Mouse (Mus musculus) left cerebral cortex, postnatal 36 days (tissue): ENCODE results near the gene Zbtb1. TPM values are rescaled to one million over a fixed set of nuclear protein-coding genes. Genes with fewer than 3 reads are reported as not detected.
A peak's percentile ranks its signal among the peaks of the same experiment; 100 is the strongest.

Source experiments
- DNase-seq, 2 experiments: peaks; one replicate each; pipeline ENCODE4 v3.0.0; 2021 to 2022; ENCODE audit warnings: low spot score in 2 of 2, mixed read lengths in 1 of 2
- intact Hi-C: fragments of 180-260 bp; cut with DNase I; formaldehyde crosslinking; loops from one replicate; pipeline ENCODE4 v1.15.1; 2025
- total RNA-seq, 2 experiments: library from RNA; stranded (reverse); gene quantifications; 2 replicates each; pipeline ENCODE4 v1.2.3; 2021

Gene Zbtb1
- total RNA-seq = 1 to 10 TPM; 4.6 to 6.6 TPM

DNA sequence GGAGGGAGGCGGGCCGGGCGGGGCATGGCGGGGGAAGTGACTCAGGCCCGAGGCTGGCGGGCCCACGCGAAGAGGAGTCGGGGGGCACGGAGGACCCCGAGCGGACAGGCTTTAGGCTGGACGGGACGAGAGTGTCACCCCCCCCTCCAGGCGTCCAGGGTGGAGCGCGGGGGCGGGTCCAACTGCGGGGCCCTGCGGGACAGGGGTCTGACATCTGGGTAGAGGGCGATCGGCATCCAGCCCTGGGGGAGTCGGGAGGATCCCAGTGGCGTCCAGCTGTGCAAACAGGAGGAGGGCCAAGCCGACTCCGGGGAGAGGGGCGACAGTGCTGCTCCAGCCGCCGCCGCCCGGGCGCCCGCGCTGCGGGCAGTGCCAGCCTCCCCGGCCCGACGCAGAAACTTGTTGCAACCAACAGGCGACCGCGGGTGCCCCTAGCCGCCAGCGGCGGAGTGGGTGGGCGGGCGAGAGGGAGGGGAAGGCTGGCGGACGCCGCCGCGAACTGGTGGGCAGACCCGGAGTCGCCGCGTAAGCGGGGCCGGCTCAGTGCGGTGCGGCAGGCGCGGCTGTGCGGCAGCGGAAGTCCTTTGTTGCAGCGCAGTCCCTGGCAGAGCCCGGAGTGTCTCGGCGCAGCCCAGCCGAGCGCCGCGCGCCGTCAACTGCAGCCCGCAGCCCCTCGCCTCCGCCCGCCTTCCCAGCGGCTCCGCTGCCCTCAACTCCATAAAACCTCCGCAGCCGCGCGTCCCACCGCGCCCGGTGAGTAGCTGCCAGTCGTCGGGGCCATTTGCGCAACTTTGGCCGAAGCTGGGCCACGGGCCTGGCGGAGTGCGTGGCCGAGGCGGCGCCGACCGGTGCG, at the start of gene Zbtb1:
Gene Zbtb1 (plus strand): TSS at position 289 of the 853 bp plus-strand sequence.
- DNase-seq = peak; percentile 83 to 88
- intact Hi-C loops = loop anchor here (1.0 to 10.0 kb wide), 5 partner anchors 33 to 1855 kb away; partner anchors contain the start of genes Gphn and Sptb

- DNase-seq = peak; percentile 63 to 75
- intact Hi-C loops = loop anchor here (5.0 kb wide), 1 partner anchor 38 kb away; no protein-coding TSS in a partner anchor
These were observed 45.2 kb upstream of the Zbtb1 start, which contains the start of gene Akap5 for GRCm38 (mm10) chr12:76324679-76325431. Gene Akap5 (plus strand): TSS chr12:76324891.

DNA sequence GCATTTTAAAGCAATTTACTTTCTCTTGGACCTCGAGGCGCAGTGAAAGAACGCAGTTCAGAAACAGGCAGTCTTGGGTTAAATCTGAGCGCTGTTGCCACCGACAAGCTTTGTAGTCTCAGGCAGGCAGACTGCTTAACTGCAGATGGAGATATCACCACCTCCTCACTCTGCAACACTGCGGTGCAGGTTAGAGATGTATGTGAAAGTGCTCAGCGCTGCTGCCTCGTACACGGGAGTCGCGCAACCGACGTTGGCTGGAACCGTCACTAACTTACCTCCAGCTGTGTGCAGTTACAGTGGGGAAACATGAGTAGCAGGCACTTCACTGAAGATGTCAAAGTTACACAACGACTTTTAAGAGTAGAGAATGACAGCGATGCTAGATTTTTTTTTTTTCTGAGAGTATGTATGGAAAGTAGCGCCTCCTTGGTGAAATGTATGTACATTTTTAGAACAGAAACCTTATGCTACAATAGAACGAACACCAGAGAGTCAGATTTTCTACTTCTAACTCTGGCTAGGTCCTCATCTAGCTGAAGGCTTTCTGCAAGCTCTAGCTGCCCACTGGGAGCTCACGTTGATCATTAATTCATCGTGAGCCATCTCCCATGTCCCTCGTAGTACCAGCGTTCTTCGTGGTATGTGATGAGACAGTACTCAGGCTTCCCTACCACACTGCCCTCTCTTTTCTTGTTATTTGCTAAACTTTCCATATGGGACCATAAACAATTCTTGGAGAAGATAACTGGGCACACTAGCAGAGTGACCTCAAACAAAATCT, 43.4 kb upstream of the Zbtb1 start:
- intact Hi-C loops = loop anchor here (5.0 kb wide), 1 partner anchor 39 kb away; no protein-coding TSS in a partner anchor
- DNase-seq = peak; percentile 70 to 78

GRCm38 (mm10) chr12:76328567-76329354, 41.3 kb upstream of the Zbtb1 start:
- intact Hi-C loops = loop anchor here (5.0 kb wide), 1 partner anchor 41 kb away; no protein-coding TSS in a partner anchor
- DNase-seq = no peak

- intact Hi-C loops = no loop called here
- DNase-seq = no peak
These were observed 36.4 kb upstream of the Zbtb1 start for GRCm38 (mm10) chr12:76333688-76334087.

GRCm38 (mm10) chr12:76335641-76336040, 34.4 kb upstream of the Zbtb1 start:
- intact Hi-C loops = loop anchor here (5.0 kb wide), 1 partner anchor 138 kb away; no protein-coding TSS in a partner anchor
- DNase-seq = no peak

- DNase-seq = no peak
- intact Hi-C loops = loop anchor here (5.0 kb wide), 1 partner anchor 139 kb away; no protein-coding TSS in a partner anchor
These were observed 33.7 kb upstream of the Zbtb1 start for GRCm38 (mm10) chr12:76336111-76336965.

DNA sequence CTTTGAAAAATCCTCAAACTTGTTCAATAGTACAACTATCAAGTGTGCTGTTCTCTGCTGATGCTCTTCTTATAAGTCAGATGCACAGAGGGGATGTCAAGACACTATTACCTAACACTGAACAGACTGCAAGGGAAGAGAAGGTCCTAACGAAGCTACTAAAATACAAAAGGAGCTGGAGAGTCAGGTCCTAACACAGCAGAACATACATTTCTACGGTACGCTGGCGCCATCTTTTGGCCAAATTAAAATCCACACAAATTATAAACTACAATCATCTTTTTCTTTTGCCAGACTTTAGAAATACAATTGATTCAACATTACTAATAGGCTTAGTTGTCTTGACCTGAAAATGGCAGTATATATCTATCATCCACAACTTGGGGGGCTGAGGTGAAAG, 29.0 kb upstream of the Zbtb1 start:
- DNase-seq = peak in 1 of 2 experiments; percentile 46
- intact Hi-C loops = loop anchor here (2.0 to 5.0 kb wide), 2 partner anchors 49 to 72 kb away; no protein-coding TSS in a partner anchor

- intact Hi-C loops = no loop called here
- DNase-seq = no peak
These were observed 24.2 kb upstream of the Zbtb1 start for GRCm38 (mm10) chr12:76345759-76346455.

GRCm38 (mm10) chr12:76349680-76350220, 20.3 kb upstream of the Zbtb1 start:
- no peak for DNase-seq
- intact Hi-C loops = no loop called here

DNA sequence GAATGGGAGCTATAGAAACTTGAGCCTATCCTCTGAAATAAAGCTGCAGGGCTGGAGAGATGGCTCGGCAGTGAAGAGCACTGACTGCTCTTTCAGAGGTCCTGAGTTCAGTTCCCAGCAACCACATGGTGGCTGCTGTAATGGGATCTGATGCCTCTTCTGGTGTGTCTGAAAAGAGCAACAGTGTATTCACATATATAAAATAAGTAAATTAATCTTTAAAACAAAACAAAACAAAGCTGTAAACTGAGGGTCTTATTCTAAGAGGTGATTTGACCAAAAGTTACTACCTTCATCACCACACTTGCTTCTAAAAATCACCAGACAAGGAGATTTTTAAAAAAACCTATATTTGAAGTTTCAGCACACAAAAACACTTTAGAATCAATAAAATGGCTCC, 9.2 kb upstream of the Zbtb1 start:
- DNase-seq = no peak
- intact Hi-C loops = loop anchor here (10.0 kb wide), 1 partner anchor 354 kb away; the partner anchor contains the start of gene Sptb

DNA sequence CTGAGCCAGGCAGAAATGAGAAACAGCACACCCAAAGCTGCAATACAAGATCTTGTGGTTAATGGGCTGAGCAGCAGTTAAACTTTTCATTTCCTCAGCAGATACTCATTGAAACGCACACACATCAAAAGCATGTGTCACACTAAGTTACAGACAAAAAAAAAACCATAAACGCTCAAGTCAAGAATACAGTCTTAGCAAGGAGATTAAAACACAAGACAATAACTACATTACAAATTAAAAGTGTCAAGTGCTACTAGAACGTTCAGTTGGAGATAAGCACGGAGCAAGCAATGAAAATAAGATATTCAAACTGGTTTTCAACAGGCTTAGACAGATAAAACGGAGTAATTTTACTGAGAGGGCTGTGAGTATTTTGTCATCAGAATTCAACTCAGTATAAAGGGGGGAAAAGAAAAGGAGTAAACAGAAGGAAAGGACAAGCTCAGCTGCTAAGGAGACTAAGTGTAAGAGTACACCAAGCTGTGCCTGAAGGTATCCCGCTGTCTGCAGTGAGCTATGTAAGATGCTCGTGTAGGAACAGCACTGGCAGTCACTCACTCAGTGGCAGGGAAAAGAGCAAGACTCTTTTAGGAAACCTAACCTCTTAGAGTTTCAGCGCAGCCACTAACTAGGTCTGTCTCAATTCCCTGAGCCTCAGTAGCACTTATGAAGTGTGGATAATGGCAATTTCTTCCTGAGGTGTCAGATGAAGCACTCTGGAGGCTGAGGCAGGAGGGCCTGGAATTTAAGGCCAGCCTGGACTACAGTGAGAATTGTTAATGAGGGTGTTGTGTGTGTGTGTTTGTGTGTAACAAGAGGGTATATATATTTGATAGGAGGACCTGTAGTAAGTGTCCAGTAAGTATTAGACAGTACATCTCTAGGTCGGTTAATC, 8.4 kb upstream of the Zbtb1 start:
- intact Hi-C loops = loop anchor here (10.0 kb wide), 1 partner anchor 353 kb away; the partner anchor contains the start of gene Sptb

GRCm38 (mm10) chr12:76362303-76362676, 7.8 kb upstream of the Zbtb1 start:
- no peak for DNase-seq
- intact Hi-C loops = loop anchor here (10.0 kb wide), 1 partner anchor 353 kb away; the partner anchor contains the start of gene Sptb

More for the DNA sequence above, 8.4 kb upstream of the Zbtb1 start:
- no peak for DNase-seq

- intact Hi-C loops = loop anchor here (10.0 kb wide), 1 partner anchor 349 kb away; the partner anchor contains the start of gene Sptb
- no peak for DNase-seq
These were observed 3.8 kb upstream of the Zbtb1 start for GRCm38 (mm10) chr12:76366276-76366675.
